Mouse (Mus musculus): ENCODE results near the gene Tmem131.

- TF ChIP-seq CTCF (conservative IDR thresholded peaks at IDR 0.05; ENCODE audit: low read length) (no peak), POU5F1 (IDR thresholded peaks at IDR 0.05; ENCODE audit: borderline replicate concordance, low read length) (no peak)
Observed at GRCm38 (mm10) chr1:36938348-36938747, 5.1 kb downstream of the Tmem131 start.

Data from E14TG2a.4 (cell line).